Mouse (Mus musculus): ENCODE data around the gene Rars. TPM values are rescaled to one million over a fixed set of nuclear protein-coding genes. Genes with fewer than 3 reads are reported as not detected.

Rars gene
- 79.3 and 81.0 TPM in 2 replicates for polyA plus RNA-seq (2015; fragmentation: Nextera tagmentation; extraction: Ambion mirVana)

GRCm38 (mm10) chr11:35834022-35834760 is at the start of gene Rars:
Gene Rars (minus strand): TSS chr11:35834506.
- no peaks in the 10 kb centered on the region for H3K9me3 ChIP-seq
- peak within 1 kb of the TSS; percentile 98 for H3K4me3 ChIP-seq
- no peak within 1 kb of the TSS; the same call in 1 of the 2 replicates for H3K27ac ChIP-seq
- peaks cover 8% of the 10 kb centered on the region for H3K4me1 ChIP-seq
- H3K27me3 ChIP-seq: no peaks in the 10 kb centered on the region
- peak within 1 kb of the TSS; percentile 93 for H3K9ac ChIP-seq
- ATAC-seq (ENCODE audit: insufficient number of reproducible peaks, insufficient read depth, low FRiP score, low TSS enrichment, low read depth): peak; percentile 76
- WGBS: 1% methylated on average over 46 of the region's 46 CpGs
- peak within 1 kb of the TSS; percentile 78 for H3K4me2 ChIP-seq
- peaks cover 29% of the 10 kb centered on the region for H3K36me3 ChIP-seq

DNA sequence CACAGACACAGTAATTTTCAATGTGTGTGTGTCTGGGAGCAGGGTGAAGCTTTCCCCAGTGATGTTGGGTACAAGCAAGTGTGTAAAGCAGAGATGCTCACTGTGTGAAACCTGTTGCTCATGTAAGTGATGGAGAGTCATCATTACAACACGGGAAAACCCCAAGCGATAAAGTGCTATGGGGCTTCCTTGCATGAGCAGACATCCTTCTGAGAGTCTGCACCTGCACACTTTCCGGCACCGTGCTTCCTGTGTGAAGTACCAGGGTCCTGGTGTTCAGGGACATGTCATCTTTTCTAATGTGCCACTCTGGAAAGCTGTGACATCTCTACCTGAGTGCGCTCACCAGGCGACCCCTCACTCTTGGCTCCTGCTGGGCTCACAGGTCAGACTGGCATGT is 48.5 kb upstream of the Rars start:
- H3K27me3 ChIP-seq: no peaks in the 10 kb centered on the region
- ATAC-seq (ENCODE audit: insufficient number of reproducible peaks, insufficient read depth, low FRiP score, low TSS enrichment, low read depth): no peak
- H3K9me3 ChIP-seq: no peaks in the 10 kb centered on the region
- no peak overlapping the region for H3K27ac ChIP-seq
- peaks cover 7% of the 10 kb centered on the region; the same call in 1 of the 2 replicates for H3K4me1 ChIP-seq
- no peaks in the 10 kb centered on the region; the same call in 1 of the 2 replicates for H3K36me3 ChIP-seq
- WGBS: 96% methylated on average over 6 of the region's 6 CpGs
- no peak overlapping the region for H3K4me2 ChIP-seq
- H3K9ac ChIP-seq: no peak overlapping the region
- no peak overlapping the region for H3K4me3 ChIP-seq

- Histone ChIP-seq H3K27ac (no peak overlapping the region), H3K36me3 (peaks cover 3% of the 10 kb centered on the region; the same call in 1 of the 2 replicates), H3K4me2 (no peak overlapping the region), H3K4me1 (peaks cover 19% of the 10 kb centered on the region), H3K9ac (no peak overlapping the region), H3K27me3 (no peaks in the 10 kb centered on the region), H3K9me3 (no peaks in the 10 kb centered on the region), H3K4me3 (no peak overlapping the region)
- no peak for ATAC-seq (ENCODE audit: insufficient number of reproducible peaks, insufficient read depth, low FRiP score, low TSS enrichment, low read depth)
- WGBS: 47% methylated on average over 4 of the region's 4 CpGs
Measured at GRCm38 (mm10) chr11:35878559-35878897, 44.2 kb upstream of the Rars start.

GRCm38 (mm10) chr11:35877651-35878558 is 43.6 kb upstream of the Rars start:
- Histone ChIP-seq H3K27me3 (no peaks in the 10 kb centered on the region), H3K4me3 (no peak overlapping the region), H3K36me3 (peaks cover 3% of the 10 kb centered on the region; the same call in 1 of the 2 replicates), H3K4me1 (peaks cover 21% of the 10 kb centered on the region), H3K4me2 (no peak overlapping the region), H3K27ac (no peak overlapping the region), H3K9ac (no peak overlapping the region), H3K9me3 (no peaks in the 10 kb centered on the region)
- WGBS: 59% methylated on average over 14 of the region's 14 CpGs
- no peak for ATAC-seq (ENCODE audit: insufficient number of reproducible peaks, insufficient read depth, low FRiP score, low TSS enrichment, low read depth)

- peak overlapping the region; percentile 30; the same call in 1 of the 2 replicates for H3K4me2 ChIP-seq
- H3K9ac ChIP-seq: no peak overlapping the region
- H3K27ac ChIP-seq: no peak overlapping the region
- no peaks in the 10 kb centered on the region for H3K9me3 ChIP-seq
- H3K4me3 ChIP-seq: no peak overlapping the region
- 32% methylated on average over 21 of the region's 21 CpGs for WGBS
- no peaks in the 10 kb centered on the region for H3K27me3 ChIP-seq
- peaks cover 6% of the 10 kb centered on the region; the same call in 1 of the 2 replicates for H3K36me3 ChIP-seq
- peaks cover 24% of the 10 kb centered on the region for H3K4me1 ChIP-seq
- no peak for ATAC-seq (ENCODE audit: insufficient number of reproducible peaks, insufficient read depth, low FRiP score, low TSS enrichment, low read depth)
Measured at GRCm38 (mm10) chr11:35873624-35874244, 39.4 kb upstream of the Rars start.

DNA sequence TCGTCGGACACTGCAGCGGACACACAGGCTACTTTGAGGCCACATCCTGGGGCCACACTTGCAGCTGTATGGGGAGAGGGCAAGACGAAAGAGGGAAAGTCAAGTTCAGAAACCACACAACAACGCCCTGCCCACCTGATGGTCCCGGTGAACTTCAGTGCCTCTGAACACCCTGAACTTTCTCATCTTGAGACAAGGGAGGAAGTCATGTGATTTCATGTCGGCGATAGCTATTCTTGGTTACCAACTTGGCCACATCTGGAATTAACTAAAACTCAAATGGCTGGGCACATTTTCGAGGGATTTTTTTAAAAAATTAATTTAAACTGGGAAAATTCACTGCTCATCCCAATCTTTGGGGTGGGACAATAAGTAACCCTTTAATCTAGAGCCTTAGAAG is 36.7 kb upstream of the Rars start:
- ATAC-seq (ENCODE audit: insufficient number of reproducible peaks, insufficient read depth, low FRiP score, low TSS enrichment, low read depth): no peak
- Histone ChIP-seq H3K9me3 (no peaks in the 10 kb centered on the region), H3K4me3 (no peak overlapping the region), H3K36me3 (peaks cover 13% of the 10 kb centered on the region), H3K9ac (no peak overlapping the region), H3K27ac (no peak overlapping the region), H3K4me2 (no peak overlapping the region), H3K27me3 (no peaks in the 10 kb centered on the region), H3K4me1 (peaks cover 11% of the 10 kb centered on the region)
- 56% methylated on average over 9 of the region's 9 CpGs for WGBS

GRCm38 (mm10) chr11:35866140-35866539 is 31.8 kb upstream of the Rars start:
- peaks cover 11% of the 10 kb centered on the region for H3K36me3 ChIP-seq
- 72% methylated on average over 7 of the region's 7 CpGs for WGBS
- H3K4me1 ChIP-seq: peaks cover 22% of the 10 kb centered on the region
- H3K9ac ChIP-seq: no peak overlapping the region
- H3K9me3 ChIP-seq: no peaks in the 10 kb centered on the region
- H3K4me2 ChIP-seq: no peak overlapping the region
- H3K27me3 ChIP-seq: no peaks in the 10 kb centered on the region
- H3K27ac ChIP-seq: no peak overlapping the region
- no peak overlapping the region for H3K4me3 ChIP-seq
- no peak for ATAC-seq (ENCODE audit: insufficient number of reproducible peaks, insufficient read depth, low FRiP score, low TSS enrichment, low read depth)

- peak overlapping the region; percentile 21 for H3K4me2 ChIP-seq
- no peaks in the 10 kb centered on the region for H3K27me3 ChIP-seq
- 16% methylated on average over 9 of the region's 9 CpGs for WGBS
- H3K27ac ChIP-seq: peak overlapping the region; percentile 11
- peak; percentile 81 for ATAC-seq (ENCODE audit: insufficient number of reproducible peaks, insufficient read depth, low FRiP score, low TSS enrichment, low read depth)
- peaks cover 11% of the 10 kb centered on the region for H3K36me3 ChIP-seq
- H3K9me3 ChIP-seq: no peaks in the 10 kb centered on the region
- H3K4me3 ChIP-seq: no peak overlapping the region
- H3K4me1 ChIP-seq: peaks cover 18% of the 10 kb centered on the region
- 0 out of 2 replicates have a peak overlapping the region, but pooled peaks have one; percentile 40 for H3K9ac ChIP-seq
Measured at GRCm38 (mm10) chr11:35864981-35865604, 30.8 kb upstream of the Rars start.

DNA sequence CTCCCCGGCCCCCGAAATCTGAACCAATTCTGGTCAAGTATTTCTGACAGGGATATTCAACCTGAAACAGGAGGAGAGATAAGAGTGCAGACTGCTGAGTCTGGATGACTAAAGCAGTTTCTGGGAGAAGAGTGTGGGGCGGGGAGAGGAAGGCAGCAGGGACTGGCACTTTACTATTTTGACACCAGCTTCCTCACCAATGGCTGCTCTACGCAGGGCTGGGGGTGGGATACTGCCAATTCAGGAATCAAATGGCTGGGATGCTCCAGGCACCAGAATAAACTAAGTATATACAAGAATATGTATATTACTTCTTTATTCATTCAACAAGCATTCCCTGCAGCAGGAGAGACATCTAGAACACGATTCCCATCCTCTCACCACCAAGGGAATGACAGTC is 29.3 kb upstream of the Rars start:
- Histone ChIP-seq H3K9me3 (no peaks in the 10 kb centered on the region), H3K36me3 (peaks cover 8% of the 10 kb centered on the region), H3K27ac (no peak overlapping the region), H3K4me2 (no peak overlapping the region), H3K27me3 (no peaks in the 10 kb centered on the region), H3K4me3 (no peak overlapping the region), H3K4me1 (peaks cover 18% of the 10 kb centered on the region), H3K9ac (no peak overlapping the region)
- ATAC-seq (ENCODE audit: insufficient number of reproducible peaks, insufficient read depth, low FRiP score, low TSS enrichment, low read depth): no peak
- WGBS: 78% methylated on average over 5 of the region's 5 CpGs

- Histone ChIP-seq H3K36me3 (peaks cover 4% of the 10 kb centered on the region; the same call in 1 of the 2 replicates), H3K4me3 (no peak overlapping the region), H3K4me1 (peaks cover 9% of the 10 kb centered on the region; the same call in 1 of the 2 replicates), H3K9me3 (no peaks in the 10 kb centered on the region), H3K27me3 (no peaks in the 10 kb centered on the region), H3K9ac (no peak overlapping the region), H3K4me2 (no peak overlapping the region), H3K27ac (no peak overlapping the region)
- ATAC-seq (ENCODE audit: insufficient number of reproducible peaks, insufficient read depth, low FRiP score, low TSS enrichment, low read depth): no peak
- WGBS: 73% methylated on average over 12 of the region's 12 CpGs
Measured at GRCm38 (mm10) chr11:35857395-35858067, 23.2 kb upstream of the Rars start.
